Mouse (Mus musculus): ENCODE measurements around the gene Abhd16b. TPM values are rescaled to one million over a fixed set of nuclear protein-coding genes. Genes with fewer than 3 reads are reported as not detected.

Gene Abhd16b
- 0.12 and 0.16 TPM in 2 replicates for polyA plus RNA-seq (2015; fragmentation: Nextera tagmentation; extraction: Ambion mirVana)

DNA sequence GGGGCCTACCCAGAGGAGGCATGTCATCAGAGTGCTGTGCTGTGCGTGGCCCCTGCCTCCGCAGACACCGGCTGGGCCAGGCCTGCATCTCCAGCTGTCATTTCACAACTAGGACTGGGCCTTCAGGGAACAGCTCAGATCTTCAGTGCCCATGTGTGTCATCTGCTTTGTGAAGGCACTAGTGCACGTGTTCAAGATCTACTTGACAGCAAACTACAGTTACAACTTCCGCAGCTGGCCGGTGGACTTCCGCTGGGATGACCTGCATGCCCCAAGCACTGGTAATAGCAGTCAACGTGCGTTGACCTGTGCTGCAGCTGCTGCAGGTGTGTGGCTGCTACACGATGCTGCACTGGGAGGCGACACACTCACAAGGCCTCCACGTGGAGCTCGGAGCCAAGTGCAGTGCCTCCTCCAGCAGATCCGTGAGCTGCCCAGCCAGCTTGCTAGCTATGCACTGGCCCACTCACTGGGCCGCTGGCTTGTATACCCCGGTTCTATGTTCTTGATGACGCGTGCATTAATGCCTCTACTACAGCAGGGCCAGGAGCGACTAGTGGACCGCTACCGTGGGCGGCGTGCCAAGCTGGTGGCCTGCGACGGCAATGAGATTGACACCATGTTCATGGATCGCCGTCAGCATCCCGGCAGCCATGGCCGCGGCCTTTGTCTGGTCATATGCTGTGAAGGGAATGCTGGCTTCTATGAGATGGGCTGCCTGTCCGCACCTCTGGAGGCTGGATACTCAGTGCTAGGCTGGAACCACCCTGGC is at the start of gene Abhd16b:
TSS of gene Abhd16b (plus strand) at position 51 of the 772 bp plus-strand sequence.
- Histone ChIP-seq H3K27ac (ENCODE audit: low read length) (no peak within 1 kb of the TSS), H3K4me1 (ENCODE audit: control insufficient read depth, insufficient read depth, low read length) (peaks cover 5% of the 10 kb centered on the region), H3K4me2 (ENCODE audit: low read depth, low read length) (no peak within 1 kb of the TSS), H3K36me3 (ENCODE audit: control insufficient read depth, insufficient read depth, low read length) (no peaks in the 10 kb centered on the region), H3K27me3 (ENCODE audit: control insufficient read depth, insufficient read depth, low read length) (no peaks in the 10 kb centered on the region), H3K9me3 (replicated peaks; ENCODE audit: control insufficient read depth, low read length) (no peaks in the 10 kb centered on the region), H3K4me3 (replicated peaks; ENCODE audit: low read length) (no peak within 1 kb of the TSS), H3K9ac (ENCODE audit: low read length) (no peak within 1 kb of the TSS)
- WGBS = 83% methylated on average over 31 of the region's 31 CpGs
- no peak for ATAC-seq (ENCODE audit: insufficient read depth, low FRiP score)

- Histone ChIP-seq H3K9me3 (replicated peaks; ENCODE audit: control insufficient read depth, low read length) (no peaks in the 10 kb centered on the region; the same call in 1 of the 2 replicates), H3K4me3 (replicated peaks; ENCODE audit: low read length) (no peak overlapping the region), H3K4me2 (ENCODE audit: low read depth, low read length) (no peak overlapping the region), H3K4me1 (ENCODE audit: control insufficient read depth, insufficient read depth, low read length) (no peaks in the 10 kb centered on the region), H3K9ac (ENCODE audit: low read length) (no peak overlapping the region), H3K27ac (ENCODE audit: low read length) (no peak overlapping the region), H3K27me3 (ENCODE audit: control insufficient read depth, insufficient read depth, low read length) (no peaks in the 10 kb centered on the region), H3K36me3 (ENCODE audit: control insufficient read depth, insufficient read depth, low read length) (no peaks in the 10 kb centered on the region)
- 76% methylated on average over 4 of the region's 4 CpGs for WGBS
- ATAC-seq (ENCODE audit: insufficient read depth, low FRiP score) = no peak
Measured at GRCm38 (mm10) chr2:181452181-181452580, 40.8 kb upstream of the Abhd16b start.

- H3K9me3 ChIP-seq (replicated peaks; ENCODE audit: control insufficient read depth, low read length) = no peaks in the 10 kb centered on the region; the same call in 1 of the 2 replicates
Measured at GRCm38 (mm10) chr2:181453274-181453673, 39.7 kb upstream of the Abhd16b start.

GRCm38 (mm10) chr2:181455899-181456298 is 37.1 kb upstream of the Abhd16b start:
- H3K9ac ChIP-seq (ENCODE audit: low read length) = no peak overlapping the region

More at GRCm38 (mm10) chr2:181453274-181453673, 39.7 kb upstream of the Abhd16b start:
- Histone ChIP-seq H3K4me2 (ENCODE audit: low read depth, low read length) (no peak overlapping the region), H3K27me3 (ENCODE audit: control insufficient read depth, insufficient read depth, low read length) (no peaks in the 10 kb centered on the region), H3K9ac (ENCODE audit: low read length) (no peak overlapping the region), H3K4me1 (ENCODE audit: control insufficient read depth, insufficient read depth, low read length) (no peaks in the 10 kb centered on the region), H3K36me3 (ENCODE audit: control insufficient read depth, insufficient read depth, low read length) (no peaks in the 10 kb centered on the region), H3K27ac (ENCODE audit: low read length) (no peak overlapping the region), H3K4me3 (replicated peaks; ENCODE audit: low read length) (no peak overlapping the region)
- no peak for ATAC-seq (ENCODE audit: insufficient read depth, low FRiP score)
- WGBS = 35% methylated on average over 1 of the region's 1 CpGs

DNA sequence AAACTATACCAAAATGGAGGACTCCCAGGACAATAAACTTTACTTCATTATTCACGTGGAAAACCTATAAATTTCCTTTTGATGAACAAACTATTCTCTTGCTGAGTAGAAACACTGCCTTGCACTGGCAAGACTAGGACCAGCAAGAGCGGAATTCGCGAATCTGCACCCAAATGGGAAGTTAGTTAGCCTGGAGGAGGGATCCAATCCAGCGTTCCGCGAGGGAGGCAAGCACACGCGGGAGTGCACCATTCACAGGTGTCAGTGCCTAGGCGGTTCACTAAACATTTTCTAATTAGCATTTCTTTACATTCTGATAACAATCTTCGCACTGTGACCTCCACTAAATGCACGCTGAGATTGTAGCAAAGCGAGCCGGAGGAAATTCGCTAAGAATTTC is 35.2 kb upstream of the Abhd16b start:
- H3K9ac ChIP-seq (ENCODE audit: low read length) = no peak overlapping the region

More at GRCm38 (mm10) chr2:181455899-181456298, 37.1 kb upstream of the Abhd16b start:
- WGBS = 74% methylated on average over 2 of the region's 2 CpGs
- H3K4me3 ChIP-seq (replicated peaks; ENCODE audit: low read length) = no peak overlapping the region
- no peak for ATAC-seq (ENCODE audit: insufficient read depth, low FRiP score)
- no peaks in the 10 kb centered on the region for H3K27me3 ChIP-seq (ENCODE audit: control insufficient read depth, insufficient read depth, low read length)
- H3K36me3 ChIP-seq (ENCODE audit: control insufficient read depth, insufficient read depth, low read length) = no peaks in the 10 kb centered on the region
- no peaks in the 10 kb centered on the region; the same call in 1 of the 2 replicates for H3K9me3 ChIP-seq (replicated peaks; ENCODE audit: control insufficient read depth, low read length)
- no peaks in the 10 kb centered on the region for H3K4me1 ChIP-seq (ENCODE audit: control insufficient read depth, insufficient read depth, low read length)
- H3K27ac ChIP-seq (ENCODE audit: low read length) = no peak overlapping the region
- no peak overlapping the region for H3K4me2 ChIP-seq (ENCODE audit: low read depth, low read length)

DNA sequence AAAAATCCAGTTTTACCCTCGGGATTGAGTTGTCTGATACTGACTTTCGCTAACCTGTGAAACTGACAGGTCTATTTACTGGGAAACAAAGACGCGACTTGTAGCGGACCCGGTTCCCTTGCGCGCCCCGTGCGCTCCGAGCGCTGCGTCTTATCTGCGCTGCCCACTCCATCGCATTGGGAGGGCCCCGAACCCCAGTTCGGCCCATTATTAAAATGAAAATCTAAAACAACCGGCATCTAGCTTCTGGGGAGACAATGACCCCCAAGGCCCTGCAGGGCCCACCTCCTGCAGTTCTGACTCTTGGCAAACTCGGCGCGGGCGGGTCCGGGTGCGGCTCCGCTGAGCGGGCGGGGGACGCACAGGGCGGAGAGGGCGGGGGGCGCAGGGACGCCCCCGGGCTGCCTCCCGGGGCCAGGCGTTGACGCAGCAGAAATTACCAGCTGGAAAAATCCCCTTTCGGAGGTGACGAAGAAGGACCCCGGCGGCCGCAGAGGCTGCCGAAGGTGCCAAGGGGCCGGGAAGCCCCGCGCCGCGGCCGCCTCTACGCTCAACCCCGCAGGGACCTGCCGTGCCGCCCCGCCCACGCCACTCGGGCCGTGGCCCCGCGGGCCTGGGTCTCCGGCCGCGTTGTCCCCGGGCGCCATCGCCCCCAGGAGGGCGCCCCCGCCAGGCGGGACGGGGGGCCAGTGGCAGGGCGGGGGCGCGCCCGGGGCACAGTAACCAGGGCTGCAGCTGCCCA is 34.4 kb upstream of the Abhd16b start:
- ATAC-seq (ENCODE audit: insufficient read depth, low FRiP score) = no peak
- no peaks in the 10 kb centered on the region for H3K4me1 ChIP-seq (ENCODE audit: control insufficient read depth, insufficient read depth, low read length)
- H3K9me3 ChIP-seq (replicated peaks; ENCODE audit: control insufficient read depth, low read length) = no peaks in the 10 kb centered on the region
- H3K36me3 ChIP-seq (ENCODE audit: control insufficient read depth, insufficient read depth, low read length) = no peaks in the 10 kb centered on the region
- H3K4me3 ChIP-seq (replicated peaks; ENCODE audit: low read length) = peak overlapping the region; percentile 67
- under 1% methylated on average over 62 of the region's 72 CpGs for WGBS
- H3K27me3 ChIP-seq (ENCODE audit: control insufficient read depth, insufficient read depth, low read length) = no peaks in the 10 kb centered on the region
- H3K4me2 ChIP-seq (ENCODE audit: low read depth, low read length) = peak overlapping the region; percentile 99
- H3K27ac ChIP-seq (ENCODE audit: low read length) = 0 out of 2 replicates have a peak overlapping the region, but pooled peaks have one; percentile 14
- H3K9ac ChIP-seq (ENCODE audit: low read length) = peak overlapping the region; percentile 81

More for the DNA sequence above, 35.2 kb upstream of the Abhd16b start:
- no peak overlapping the region for H3K27ac ChIP-seq (ENCODE audit: low read length)
- ATAC-seq (ENCODE audit: insufficient read depth, low FRiP score) = no peak
- H3K9me3 ChIP-seq (replicated peaks; ENCODE audit: control insufficient read depth, low read length) = no peaks in the 10 kb centered on the region; the same call in 1 of the 2 replicates
- H3K4me3 ChIP-seq (replicated peaks; ENCODE audit: low read length) = peak overlapping the region; percentile 67
- H3K27me3 ChIP-seq (ENCODE audit: control insufficient read depth, insufficient read depth, low read length) = no peaks in the 10 kb centered on the region
- H3K36me3 ChIP-seq (ENCODE audit: control insufficient read depth, insufficient read depth, low read length) = no peaks in the 10 kb centered on the region
- H3K4me2 ChIP-seq (ENCODE audit: low read depth, low read length) = peak overlapping the region; percentile 99
- no peaks in the 10 kb centered on the region for H3K4me1 ChIP-seq (ENCODE audit: control insufficient read depth, insufficient read depth, low read length)
- WGBS = 4% methylated on average over 15 of the region's 15 CpGs

- peak; percentile 92 for ATAC-seq (ENCODE audit: insufficient read depth, low FRiP score)
- Histone ChIP-seq H3K36me3 (ENCODE audit: control insufficient read depth, insufficient read depth, low read length) (no peaks in the 10 kb centered on the region), H3K27ac (ENCODE audit: low read length) (peak within 1 kb of the TSS; percentile 14), H3K4me2 (ENCODE audit: low read depth, low read length) (peak within 1 kb of the TSS; percentile 99), H3K4me3 (replicated peaks; ENCODE audit: low read length) (peak within 1 kb of the TSS; percentile 67), H3K9ac (ENCODE audit: low read length) (peak within 1 kb of the TSS; percentile 81), H3K9me3 (replicated peaks; ENCODE audit: control insufficient read depth, low read length) (no peaks in the 10 kb centered on the region), H3K4me1 (ENCODE audit: control insufficient read depth, insufficient read depth, low read length) (no peaks in the 10 kb centered on the region), H3K27me3 (ENCODE audit: control insufficient read depth, insufficient read depth, low read length) (no peaks in the 10 kb centered on the region)
- WGBS = under 1% methylated on average over 78 of the region's 83 CpGs
Measured at GRCm38 (mm10) chr2:181459153-181459672, 33.8 kb upstream of the Abhd16b start, which contains the start of gene Zbtb46. Gene Zbtb46 (minus strand): TSS chr2:181459426.

GRCm38 (mm10) chr2:181459673-181460621 is 33.1 kb upstream of the Abhd16b start:
- ATAC-seq (ENCODE audit: insufficient read depth, low FRiP score) = peak; percentile 39
- H3K27ac ChIP-seq (ENCODE audit: low read length) = peak overlapping the region; percentile 23

More at GRCm38 (mm10) chr2:181459673-181460621, 33.1 kb upstream of the Abhd16b start:
- Histone ChIP-seq H3K4me3 (replicated peaks; ENCODE audit: low read length) (peak overlapping the region; percentile 67), H3K36me3 (ENCODE audit: control insufficient read depth, insufficient read depth, low read length) (no peaks in the 10 kb centered on the region), H3K9ac (ENCODE audit: low read length) (peak overlapping the region; percentile 76), H3K4me2 (ENCODE audit: low read depth, low read length) (peak overlapping the region; percentile 99), H3K9me3 (replicated peaks; ENCODE audit: control insufficient read depth, low read length) (no peaks in the 10 kb centered on the region), H3K4me1 (ENCODE audit: control insufficient read depth, insufficient read depth, low read length) (no peaks in the 10 kb centered on the region), H3K27me3 (ENCODE audit: control insufficient read depth, insufficient read depth, low read length) (no peaks in the 10 kb centered on the region)
- WGBS = 1% methylated on average over 70 of the region's 71 CpGs

Data from stomach, embryonic 16.5 days (tissue).